Mouse (Mus musculus) myocyte (in vitro differentiated cells): ENCODE measurements around the gene Padi6.

Experiments
- CEBPB ChIP-seq: IDR thresholded peaks from 2 replicates; pipeline ENCODE4 v1.6.1; 2011; ENCODE audit warnings: mild to moderate bottlenecking, moderate library complexity; ENCODE audit not compliant: poor library complexity, insufficient read depth, severe bottlenecking
- E2F4 ChIP-seq: IDR thresholded peaks from one replicate; pipeline ENCODE4 v1.6.1; 2011; ENCODE audit warnings: mild to moderate bottlenecking, control low read depth, moderate library complexity; ENCODE audit not compliant: insufficient read depth
- MAX ChIP-seq: IDR thresholded peaks from one replicate; pipeline ENCODE4 v1.6.1; 2011; ENCODE audit warnings: low read depth, mild to moderate bottlenecking, control low read depth
- POLR2A ChIP-seq: IDR thresholded peaks from one replicate; pipeline ENCODE4 v1.6.1; 2011; ENCODE audit warnings: low read depth, mild to moderate bottlenecking, control low read depth, moderate library complexity; ENCODE audit not compliant: insufficient read length
- POLR2AphosphoS2 ChIP-seq: IDR thresholded peaks from one replicate; pipeline ENCODE4 v1.6.1; 2011; ENCODE audit warnings: low read depth, control low read depth; ENCODE audit not compliant: insufficient read length
- REST ChIP-seq: IDR thresholded peaks from one replicate; pipeline ENCODE4 v1.6.1; 2011; ENCODE audit warnings: mild to moderate bottlenecking, control low read depth, moderate library complexity; ENCODE audit not compliant: insufficient read depth, insufficient read length
- SRF ChIP-seq: IDR thresholded peaks from one replicate; pipeline ENCODE4 v1.6.1; 2011; ENCODE audit warnings: low read depth; ENCODE audit not compliant: control insufficient read depth, insufficient read length
- TCF12 ChIP-seq: IDR thresholded peaks from one replicate; pipeline ENCODE4 v1.6.1; 2011; ENCODE audit warnings: mild to moderate bottlenecking, control low read depth; ENCODE audit not compliant: poor library complexity, insufficient read depth, severe bottlenecking
- USF1 ChIP-seq: IDR thresholded peaks from one replicate; pipeline ENCODE4 v1.6.1; 2011; ENCODE audit warnings: low read depth, mild to moderate bottlenecking, control low read depth, moderate library complexity

DNA sequence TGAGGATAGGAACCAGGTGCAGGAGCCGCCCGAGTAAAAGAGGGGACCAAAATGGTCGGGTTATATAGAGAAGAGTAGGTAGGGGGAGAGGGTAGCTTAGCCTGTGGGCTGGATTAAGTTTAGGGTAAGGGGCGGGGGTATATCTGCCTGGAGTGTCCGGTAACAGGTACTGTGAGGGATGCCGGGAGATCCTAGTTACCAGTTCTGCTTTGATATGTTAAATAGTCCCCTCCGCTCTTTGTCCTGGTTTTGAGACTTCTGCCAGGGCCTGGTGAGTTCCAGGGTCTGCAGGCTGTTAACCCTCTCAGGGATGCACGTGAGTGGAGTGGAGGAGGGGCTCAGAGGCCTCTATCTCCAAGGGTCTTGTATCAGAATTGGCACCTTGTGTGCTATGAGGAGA lies 38.8 kb downstream of the Padi6 start:
- TF ChIP-seq E2F4 (no peak), POLR2A (no peak), SRF (no peak), POLR2AphosphoS2 (no peak), CEBPB (no peak), USF1 (no peak), REST (no peak), MAX (no peak), TCF12 (no peak)
